Mouse (Mus musculus): ENCODE results near the gene Golga7b.

- TF ChIP-seq CTCF (IDR thresholded peaks at IDR 0.05; ENCODE audit: extremely low read depth, insufficient read depth, insufficient read length, insufficient replicate concordance) (no peak), POLR2A (IDR thresholded peaks at IDR 0.05; ENCODE audit: low read depth, low read length) (no peak)
Observed at GRCm38 (mm10) chr19:42258596-42258995, 11.2 kb downstream of the Golga7b start.
